Mouse (Mus musculus) intestine, postnatal 0 days (tissue): Measurements from ENCODE around the gene Drd3. TPM values are rescaled to one million over a fixed set of nuclear protein-coding genes. Genes with fewer than 3 reads are reported as not detected.

ENCODE experiments used
- ATAC-seq: fragments of 200-750 bp; cut with Nextera tagmentation; 2 replicates; pipeline ENCODE4 v1.8.0; 2017; ENCODE audit warnings: mild to moderate bottlenecking, moderate TSS enrichment, moderate library complexity
- H3K27ac ChIP-seq: fragments of 300-500 bp; sonication (generic); 2 replicates; pipeline ENCODE4 v1.5.1; 2014; ENCODE audit warnings: mild to moderate bottlenecking, low read depth, low read length, moderate library complexity
- H3K27me3 ChIP-seq: fragments of 300-500 bp; sonication (generic); replicated peaks from 2 replicates; pipeline ENCODE4 v1.6.1; 2014; ENCODE audit warnings: low read length, mixed read lengths; ENCODE audit not compliant: control insufficient read depth, insufficient read depth
- H3K36me3 ChIP-seq: fragments of 300-500 bp; sonication (generic); 2 replicates; pipeline ENCODE4 v1.6.1; 2014; ENCODE audit warnings: mild to moderate bottlenecking, moderate library complexity; ENCODE audit not compliant: control insufficient read depth, insufficient read depth
- H3K4me1 ChIP-seq: fragments of 300-500 bp; sonication (generic); replicated peaks from 2 replicates; pipeline ENCODE4 v1.6.1; 2014; ENCODE audit warnings: antibody characterized with exemption, low read length, mixed read lengths; ENCODE audit not compliant: control insufficient read depth, insufficient read depth
- H3K4me2 ChIP-seq: fragments of 300-500 bp; sonication (generic); replicated peaks from 2 replicates; pipeline ENCODE4 v1.6.1; 2014; ENCODE audit warnings: low read depth, mild to moderate bottlenecking, moderate library complexity
- H3K4me3 ChIP-seq: fragments of 300-500 bp; sonication (generic); 2 replicates; pipeline ENCODE4 v1.5.1; 2014; ENCODE audit warnings: low read depth, low read length
- H3K9ac ChIP-seq: fragments of 300-500 bp; sonication (generic); 2 replicates; pipeline ENCODE4 v1.6.1; 2014; ENCODE audit warnings: mild to moderate bottlenecking, low read depth, low read length
- H3K9me3 ChIP-seq: fragments of 300-500 bp; sonication (generic); 2 replicates; pipeline ENCODE4 v1.6.1; 2016; ENCODE audit warnings: mixed run types; ENCODE audit not compliant: control insufficient read depth
- CTCF ChIP-seq: sonication (generic); IDR thresholded peaks from 2 replicates; pipeline ENCODE4 v1.5.1; 2016; ENCODE audit warnings: low read depth, mild to moderate bottlenecking, control low read depth, antibody characterized with exemption, moderate library complexity
- WGBS: fragments of 180-500 bp; shearing (Covaris S2); extraction: QIAGEN DNeasy Blood & Tissue Kit; methylation state at CpG from one replicate; pipeline ENCODE4 v1.1.7; 2014; 5-methylcytosine and 5-hydroxymethylcytosine counted together
- microRNA-seq: library from miRNA; unstranded; fragments of <30 nt; microRNA quantifications from one replicate; pipeline ENCODE4, GENCODE M21; 2016
- polyA plus RNA-seq: library from polyadenylated mRNA; unstranded; fragments of >200 nt; fragmentation: Nextera tagmentation; extraction: Ambion mirVana; gene quantifications from 2 replicates; pipeline ENCODE4 v1.2.1, GENCODE M21; 2015

Drd3 gene
- polyA plus RNA-seq, 1 experiment from 2014 or later, result not detected

DNA sequence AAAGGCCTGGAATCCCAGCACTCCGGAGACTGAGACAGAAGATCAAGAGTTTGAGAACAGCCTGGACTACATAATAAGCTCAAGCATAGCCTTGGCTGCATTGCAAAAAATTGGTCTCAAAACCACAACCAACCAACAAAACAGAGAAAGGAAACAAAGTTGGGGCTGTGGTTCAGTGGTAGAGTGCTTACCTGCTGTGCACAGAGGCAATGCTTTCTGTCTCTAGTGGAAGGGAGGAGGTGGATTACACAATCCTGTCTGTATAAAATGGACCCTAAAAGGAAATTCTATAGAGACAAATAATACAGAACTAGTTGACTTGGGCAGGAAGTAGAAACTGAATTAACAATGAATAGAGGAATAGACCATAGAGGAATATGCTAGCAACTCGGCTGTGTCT lies 78.1 kb downstream of the Drd3 start:
- no peaks in the 10 kb centered on the region for H3K27me3 ChIP-seq
- no peaks in the 10 kb centered on the region for H3K4me1 ChIP-seq
- TF ChIP-seq CTCF, result no peak
- no peaks in the 10 kb centered on the region for H3K9me3 ChIP-seq
- no peak overlapping the region for H3K27ac ChIP-seq
- H3K4me3 ChIP-seq, result no peak overlapping the region
- H3K4me2 ChIP-seq, result no peak overlapping the region
- ATAC-seq, result no peak
- whole genome bisulfite sequencing, result 91% methylated on average over 2 of the region's 2 CpGs
- H3K36me3 ChIP-seq, result no peaks in the 10 kb centered on the region
- H3K9ac ChIP-seq, result no peak overlapping the region

- no peak overlapping the region for H3K4me3 ChIP-seq
- ATAC-seq, result no peak
Observed at GRCm38 (mm10) chr16:43841236-43841635, 87.4 kb downstream of the Drd3 start.

DNA sequence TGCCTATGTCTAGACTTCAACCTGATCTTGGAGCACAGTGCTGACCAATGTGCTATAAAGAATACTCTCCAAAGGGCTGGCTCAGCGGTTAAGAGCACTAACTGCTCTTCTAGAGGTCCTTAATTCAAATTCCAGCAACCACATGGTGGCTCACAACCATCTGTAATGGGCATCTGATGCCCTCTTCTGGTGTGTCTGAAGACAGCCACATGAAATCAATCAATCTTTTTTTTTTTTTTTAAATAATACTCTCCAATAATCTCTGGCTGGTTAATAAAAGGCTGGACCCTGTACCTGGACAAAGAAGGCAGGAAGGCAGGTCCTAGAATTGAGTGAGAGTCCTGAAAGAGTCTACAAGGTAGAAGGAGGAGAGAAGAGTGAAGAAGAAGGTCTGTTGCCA lies 96.0 kb downstream of the Drd3 start:
- H3K9me3 ChIP-seq, result no peaks in the 10 kb centered on the region
- no peaks in the 10 kb centered on the region for H3K27me3 ChIP-seq
- TF ChIP-seq CTCF, result no peak
- WGBS, result 64% methylated on average over 1 of the region's 1 CpGs
- no peaks in the 10 kb centered on the region for H3K4me1 ChIP-seq
- H3K4me2 ChIP-seq, result no peak overlapping the region
- no peak overlapping the region for H3K27ac ChIP-seq
- H3K9ac ChIP-seq, result no peak overlapping the region
- no peaks in the 10 kb centered on the region for H3K36me3 ChIP-seq
- H3K4me3 ChIP-seq, result no peak overlapping the region
- no peak for ATAC-seq

More at GRCm38 (mm10) chr16:43841236-43841635, 87.4 kb downstream of the Drd3 start:
- H3K4me1 ChIP-seq, result no peaks in the 10 kb centered on the region
- H3K27ac ChIP-seq, result no peak overlapping the region
- no peaks in the 10 kb centered on the region for H3K27me3 ChIP-seq
- H3K36me3 ChIP-seq, result no peaks in the 10 kb centered on the region
- WGBS, result 78% methylated on average over 1 of the region's 1 CpGs
- H3K4me2 ChIP-seq, result no peak overlapping the region
- H3K9me3 ChIP-seq, result no peaks in the 10 kb centered on the region
- no peak for TF ChIP-seq CTCF
- H3K9ac ChIP-seq, result no peak overlapping the region

- H3K9ac ChIP-seq, result no peak overlapping the region
- no peak overlapping the region for H3K4me3 ChIP-seq
- H3K4me2 ChIP-seq, result no peak overlapping the region
- H3K9me3 ChIP-seq, result no peaks in the 10 kb centered on the region
- H3K4me1 ChIP-seq, result no peaks in the 10 kb centered on the region
- peaks cover 17% of the 10 kb centered on the region for H3K36me3 ChIP-seq
- 96% methylated on average over 5 of the region's 5 CpGs for WGBS
- no peak for ATAC-seq
- H3K27ac ChIP-seq, result no peak overlapping the region
- TF ChIP-seq CTCF, result no peak
- no peaks in the 10 kb centered on the region for H3K27me3 ChIP-seq
Observed at GRCm38 (mm10) chr16:43858941-43859476, 105.2 kb downstream of the Drd3 start.

DNA sequence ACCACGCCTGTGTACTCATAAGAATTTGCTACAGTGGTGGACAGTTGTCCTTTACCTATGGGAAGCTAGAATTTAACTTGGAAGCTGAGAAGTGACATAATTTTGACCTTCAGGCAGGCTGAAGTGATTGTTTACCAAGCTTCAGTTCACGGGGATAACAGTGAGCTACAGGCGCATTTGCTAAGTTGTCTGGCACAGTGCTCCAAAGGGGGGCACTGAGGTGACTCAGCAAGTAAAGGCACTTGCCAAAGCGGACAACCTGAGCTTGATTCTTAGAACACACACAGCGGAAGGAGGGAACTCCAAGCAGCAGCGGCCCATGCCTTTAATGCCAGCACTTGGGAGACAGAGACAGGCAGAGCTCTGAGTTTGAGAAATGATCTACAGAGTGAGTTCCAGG lies 106.8 kb downstream of the Drd3 start:
- no peaks in the 10 kb centered on the region for H3K27me3 ChIP-seq
- WGBS, result 59% methylated on average over 6 of the region's 6 CpGs
- H3K9ac ChIP-seq, result no peak overlapping the region
- H3K4me2 ChIP-seq, result no peak overlapping the region
- ATAC-seq, result no peak
- H3K36me3 ChIP-seq, result peaks cover 22% of the 10 kb centered on the region
- H3K4me3 ChIP-seq, result no peak overlapping the region
- H3K4me1 ChIP-seq, result no peaks in the 10 kb centered on the region
- H3K27ac ChIP-seq, result no peak overlapping the region
- no peak for TF ChIP-seq CTCF
- H3K9me3 ChIP-seq, result no peaks in the 10 kb centered on the region

GRCm38 (mm10) chr16:43869805-43870204 lies 116.0 kb downstream of the Drd3 start:
- Histone ChIP-seq H3K27ac (no peak overlapping the region), H3K9me3 (no peaks in the 10 kb centered on the region), H3K36me3 (peaks cover 19% of the 10 kb centered on the region), H3K4me2 (no peak overlapping the region), H3K4me3 (no peak overlapping the region), H3K27me3 (no peaks in the 10 kb centered on the region), H3K9ac (no peak overlapping the region), H3K4me1 (no peaks in the 10 kb centered on the region)
- TF ChIP-seq CTCF, result no peak
- no peak for ATAC-seq

DNA sequence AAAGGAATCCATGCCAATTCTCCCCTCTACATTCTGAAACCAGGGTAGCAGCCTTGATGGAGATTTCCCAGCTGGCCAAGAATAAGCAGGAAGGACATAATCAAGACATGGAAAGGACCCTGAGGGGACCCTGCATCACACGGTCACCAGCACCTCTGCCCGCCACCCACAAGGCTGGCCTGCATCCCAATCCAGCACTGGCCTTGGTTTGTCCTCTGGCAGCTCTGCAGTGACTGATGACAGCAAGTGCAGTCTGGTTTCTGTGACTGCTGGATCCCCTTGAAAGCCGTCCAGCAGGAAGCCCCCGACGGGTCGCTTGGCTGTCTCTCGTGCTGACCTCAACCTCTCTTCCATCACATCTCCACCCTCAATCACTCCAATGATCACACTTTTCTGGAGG lies 117.6 kb downstream of the Drd3 start:
- WGBS, result 90% methylated on average over 7 of the region's 7 CpGs
- no peak for ATAC-seq
- TF ChIP-seq CTCF, result no peak

More for the DNA sequence above, 117.6 kb downstream of the Drd3 start:
- H3K4me2 ChIP-seq, result no peak overlapping the region
- no peaks in the 10 kb centered on the region for H3K4me1 ChIP-seq
- H3K4me3 ChIP-seq, result no peak overlapping the region
- H3K36me3 ChIP-seq, result peaks cover 33% of the 10 kb centered on the region
- H3K27me3 ChIP-seq, result no peaks in the 10 kb centered on the region
- H3K27ac ChIP-seq, result no peak overlapping the region
- H3K9me3 ChIP-seq, result no peaks in the 10 kb centered on the region
- no peak overlapping the region for H3K9ac ChIP-seq

Small RNA genes lying within 50 kb of the gene (microRNA-seq; reads per million reads assigned to microRNA genes)
- gene Gm25996, result not detected

Other genes with a start within 250 kb of the Drd3 start
- not detected in 2 replicates for gene Tigit, start 89.9 kb upstream of the Drd3 start, polyA plus RNA-seq
- 3.6 and 4.2 TPM in 2 replicates for gene Ccdc191, start 135.8 kb downstream of the Drd3 start, polyA plus RNA-seq
- 5.8 and 7.0 TPM in 2 replicates for gene Qtrt2, start 172.8 kb downstream of the Drd3 start, polyA plus RNA-seq
- gene Zdhhc23, start 225.8 kb downstream of the Drd3 start, polyA plus RNA-seq, result 2.0 and 2.6 TPM in 2 replicates